Mouse (Mus musculus) macrophage (primary cell): ENCODE measurements at regions not wholly inside any gene's neighbourhood (a gene's known extent, or its start where the extent isn't known, plus 50 kb on each side); places are given as distances from the start of the nearest gene placed in this dataset.

Experiments used
- H3K27ac ChIP-seq: fragments of 350-480 bp; formaldehyde crosslinking; 2 replicates; pipeline ENCODE4 v1.9.0; 2021
- H3K36me3 ChIP-seq: fragments of 350-480 bp; formaldehyde crosslinking; 2 replicates; pipeline ENCODE4 v1.9.0; 2021; ENCODE audit errors: inconsistent target
- H3K4me3 ChIP-seq: fragments of 350-480 bp; formaldehyde crosslinking; 2 replicates; pipeline ENCODE4 v1.9.0; 2021; ENCODE audit errors: inconsistent target
- H3K79me2 ChIP-seq: fragments of 350-480 bp; formaldehyde crosslinking; 2 replicates; pipeline ENCODE4 v1.9.0; 2021; ENCODE audit errors: inconsistent target
- WGBS: methylation state at CpG from one replicate; pipeline ENCODE4 v1.1.7; 2026; ENCODE audit warnings: inconsistent platforms; ENCODE audit not compliant: missing documents; 5-methylcytosine and 5-hydroxymethylcytosine counted together

- no peaks in the 10 kb centered on the region for H3K36me3 ChIP-seq
- no peak overlapping the region for H3K27ac ChIP-seq
- H3K79me2 ChIP-seq, result no peaks in the 10 kb centered on the region
- 91% methylated on average over 6 of the region's 6 CpGs for WGBS
- H3K4me3 ChIP-seq, result no peak overlapping the region
Observed at GRCm38 (mm10) chr14:104280353-104280752, 187.4 kb downstream of the Pou4f1 start.

- Histone ChIP-seq H3K79me2 (no peaks in the 10 kb centered on the region), H3K4me3 (no peak overlapping the region), H3K36me3 (no peaks in the 10 kb centered on the region), H3K27ac (no peak overlapping the region)
- WGBS, result 83% methylated on average over 5 of the region's 5 CpGs
Observed at GRCm38 (mm10) chr14:104279890-104280289, 187.9 kb downstream of the Pou4f1 start.

GRCm38 (mm10) chr14:104274752-104275151 lies 193.0 kb downstream of the Pou4f1 start:
- H3K27ac ChIP-seq, result no peak overlapping the region
- H3K4me3 ChIP-seq, result no peak overlapping the region
- no peaks in the 10 kb centered on the region for H3K36me3 ChIP-seq
- 88% methylated on average over 4 of the region's 4 CpGs for WGBS
- no peaks in the 10 kb centered on the region for H3K79me2 ChIP-seq

GRCm38 (mm10) chr14:104264919-104265764 lies 202.7 kb downstream of the Pou4f1 start:
- H3K36me3 ChIP-seq, result no peaks in the 10 kb centered on the region
- WGBS, result 79% methylated on average over 6 of the region's 6 CpGs
- no peak overlapping the region for H3K4me3 ChIP-seq
- H3K79me2 ChIP-seq, result no peaks in the 10 kb centered on the region
- no peak overlapping the region for H3K27ac ChIP-seq

- WGBS, result 81% methylated on average over 5 of the region's 5 CpGs
- no peak overlapping the region for H3K27ac ChIP-seq
- no peaks in the 10 kb centered on the region for H3K79me2 ChIP-seq
- H3K36me3 ChIP-seq, result no peaks in the 10 kb centered on the region
- no peak overlapping the region for H3K4me3 ChIP-seq
Observed at GRCm38 (mm10) chr14:104216965-104217364, 250.8 kb downstream of the Pou4f1 start.

- Histone ChIP-seq H3K36me3 (no peaks in the 10 kb centered on the region), H3K4me3 (no peak overlapping the region), H3K27ac (no peak overlapping the region), H3K79me2 (no peaks in the 10 kb centered on the region)
- WGBS, result 75% methylated on average over 3 of the region's 3 CpGs
Observed at GRCm38 (mm10) chr14:104210719-104211118, 257.1 kb downstream of the Pou4f1 start.

- Histone ChIP-seq H3K79me2 (no peaks in the 10 kb centered on the region), H3K4me3 (no peak overlapping the region), H3K27ac (no peak overlapping the region), H3K36me3 (no peaks in the 10 kb centered on the region)
- WGBS, result 88% methylated on average over 4 of the region's 4 CpGs
Observed at GRCm38 (mm10) chr14:104208855-104209254, 258.9 kb downstream of the Pou4f1 start.

GRCm38 (mm10) chr14:104208040-104208816 lies 259.6 kb downstream of the Pou4f1 start:
- 82% methylated on average over 7 of the region's 7 CpGs for WGBS
- Histone ChIP-seq H3K4me3 (no peak overlapping the region), H3K79me2 (no peaks in the 10 kb centered on the region), H3K36me3 (no peaks in the 10 kb centered on the region), H3K27ac (no peak overlapping the region)

DNA sequence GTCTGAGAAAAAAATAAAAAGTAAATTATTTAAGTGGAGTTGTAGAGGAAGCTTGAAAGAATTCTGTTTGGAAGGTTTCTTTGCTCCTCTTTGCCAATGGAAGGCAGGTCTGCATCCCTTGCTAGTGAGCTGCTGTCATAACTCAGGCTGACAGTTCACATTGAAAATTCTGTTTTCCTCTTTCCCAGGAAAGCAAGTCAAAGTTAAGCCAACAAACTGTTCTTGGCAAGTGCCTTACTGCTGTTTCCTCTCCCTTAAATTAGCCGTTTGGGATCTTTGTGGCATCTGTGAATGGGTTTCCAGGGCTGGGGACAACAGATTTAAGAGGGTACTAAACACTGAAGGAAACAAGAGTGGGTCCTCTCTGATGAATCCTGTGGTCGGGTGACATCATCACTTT lies 261.2 kb downstream of the Pou4f1 start:
- Histone ChIP-seq H3K4me3 (no peak overlapping the region), H3K27ac (no peak overlapping the region), H3K79me2 (no peaks in the 10 kb centered on the region), H3K36me3 (no peaks in the 10 kb centered on the region)
- WGBS, result 18% methylated on average over 2 of the region's 2 CpGs

DNA sequence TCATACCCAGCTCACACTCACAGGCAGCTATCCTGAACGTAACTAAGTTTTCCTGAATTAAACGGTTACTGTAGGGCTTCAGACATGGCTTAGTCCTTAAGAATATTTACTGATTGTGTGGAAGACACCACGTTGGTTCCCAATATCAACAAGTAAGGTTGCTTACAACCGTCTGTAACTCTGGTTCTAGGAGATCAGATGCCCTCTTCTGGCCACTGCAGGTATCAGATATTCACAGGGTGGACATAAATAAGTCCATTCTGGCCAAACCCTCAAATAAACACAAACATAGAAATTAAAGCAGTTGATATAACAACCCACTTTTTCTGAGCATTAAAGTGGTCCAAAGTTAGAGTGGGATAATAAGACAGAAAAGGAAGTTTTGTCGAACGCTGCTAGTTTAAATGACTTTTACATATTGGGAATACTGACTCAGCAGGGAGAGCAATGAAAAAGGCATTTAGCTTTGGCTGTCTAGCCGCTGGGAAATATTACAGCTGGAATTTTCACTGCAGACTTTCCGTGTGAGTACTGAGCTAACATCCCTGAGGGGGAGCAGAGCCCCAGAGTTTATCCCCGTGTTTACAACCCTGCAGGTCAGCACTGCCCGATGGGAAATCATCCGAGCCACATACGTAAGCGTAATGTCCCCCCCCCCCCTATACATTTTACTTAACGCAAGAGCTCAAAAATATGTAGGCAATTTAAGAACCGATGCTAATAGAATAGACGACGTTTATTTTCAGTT lies 264.4 kb downstream of the Pou4f1 start:
- no peaks in the 10 kb centered on the region for H3K79me2 ChIP-seq
- no peaks in the 10 kb centered on the region for H3K36me3 ChIP-seq
- no peak overlapping the region for H3K27ac ChIP-seq
- H3K4me3 ChIP-seq, result no peak overlapping the region
- 80% methylated on average over 17 of the region's 17 CpGs for WGBS

DNA sequence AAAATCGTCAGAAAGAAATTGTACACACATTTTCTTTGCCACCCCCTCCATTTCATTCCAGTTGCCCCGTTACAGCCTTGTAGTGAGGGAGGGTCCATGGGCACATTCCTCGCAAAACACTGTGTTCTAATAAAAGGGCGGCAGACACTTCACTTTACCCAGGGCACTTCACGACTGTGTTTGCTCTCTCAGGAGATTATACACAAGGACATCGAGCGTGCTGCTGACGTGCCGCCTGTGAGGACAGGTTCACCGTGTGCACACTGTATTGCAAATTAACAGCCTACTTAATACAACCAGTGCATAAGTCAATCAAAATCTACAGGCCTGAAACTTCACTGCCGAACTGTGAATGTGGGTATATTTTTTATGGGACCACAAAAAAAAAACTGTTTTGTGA lies 274.6 kb downstream of the Pou4f1 start:
- Histone ChIP-seq H3K79me2 (no peaks in the 10 kb centered on the region), H3K27ac (no peak overlapping the region), H3K4me3 (no peak overlapping the region), H3K36me3 (no peaks in the 10 kb centered on the region)
- WGBS, result 91% methylated on average over 11 of the region's 11 CpGs

- Histone ChIP-seq H3K79me2 (no peaks in the 10 kb centered on the region), H3K27ac (no peak overlapping the region), H3K36me3 (no peaks in the 10 kb centered on the region), H3K4me3 (no peak overlapping the region)
Observed at GRCm38 (mm10) chr14:104175122-104175521, 292.7 kb downstream of the Pou4f1 start.

DNA sequence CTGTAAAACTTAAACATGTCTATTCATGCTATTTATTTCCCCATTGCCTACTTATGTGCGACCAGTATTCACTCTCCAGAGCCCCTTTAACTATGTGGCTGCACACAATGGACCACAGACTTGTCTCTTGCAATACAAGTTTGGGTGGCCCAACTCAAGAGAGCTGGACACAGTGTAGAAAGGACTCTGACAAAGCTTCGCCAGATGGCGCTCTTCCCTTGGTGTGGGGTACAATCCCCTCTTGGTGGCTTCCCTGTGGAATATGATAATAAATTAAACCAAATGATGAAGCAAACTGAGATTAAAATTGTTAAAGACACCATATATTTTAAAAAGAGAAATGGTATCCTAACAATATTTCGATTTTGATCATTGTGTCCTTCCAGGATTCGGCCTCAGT lies 302.6 kb upstream of the Ednrb start:
- WGBS, result 64% methylated on average over 5 of the region's 5 CpGs
- no peak overlapping the region for H3K27ac ChIP-seq
- no peaks in the 10 kb centered on the region for H3K79me2 ChIP-seq
- H3K4me3 ChIP-seq, result no peak overlapping the region
- H3K36me3 ChIP-seq, result no peaks in the 10 kb centered on the region

DNA sequence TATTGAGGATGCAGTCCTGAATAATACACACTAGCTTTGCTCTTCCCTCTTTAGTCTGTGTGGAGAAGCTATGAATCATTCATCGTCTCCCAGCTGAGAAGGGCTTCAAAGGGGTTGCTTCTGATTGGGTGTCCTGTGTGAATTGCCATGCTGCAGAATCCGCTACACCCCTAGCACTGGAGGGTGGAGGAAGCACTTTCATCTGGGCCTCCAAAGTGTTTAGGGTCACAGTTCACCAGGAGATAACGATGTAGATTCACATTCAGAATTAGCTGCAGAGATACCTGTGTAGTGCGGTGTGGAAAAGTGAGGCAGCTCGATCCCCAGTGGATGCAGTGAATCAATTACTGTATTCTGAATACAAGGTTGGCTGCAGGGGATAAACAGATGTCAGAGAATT lies 301.2 kb upstream of the Ednrb start:
- 48% methylated on average over 5 of the region's 5 CpGs for WGBS
- Histone ChIP-seq H3K27ac (no peak overlapping the region), H3K36me3 (no peaks in the 10 kb centered on the region), H3K79me2 (no peaks in the 10 kb centered on the region), H3K4me3 (no peak overlapping the region)
